Mouse (Mus musculus) ES-Bruce4 (cell line): ENCODE results near the gene Farsb.

Experiments
- CTCF ChIP-seq: IDR thresholded peaks from one replicate; pipeline ENCODE4 v1.8.1; 2011; ENCODE audit warnings: low read depth, low read length
- EP300 ChIP-seq: IDR thresholded peaks from 2 replicates; pipeline ENCODE4 v1.6.1; 2011; ENCODE audit warnings: low read depth, low read length; ENCODE audit not compliant: insufficient read depth

- TF ChIP-seq CTCF = no peak
- no peak for TF ChIP-seq EP300
Measured at GRCm38 (mm10) chr1:78534428-78535150, 45.9 kb upstream of the Farsb start.
